Mouse (Mus musculus) spleen, adult 2 months (tissue): ENCODE measurements at regions not wholly inside any gene's neighbourhood (a gene's known extent, or its start where the extent isn't known, plus 50 kb on each side); places are given as distances from the start of the nearest gene placed in this dataset.
A peak's percentile ranks its signal among the peaks of the same experiment; 100 is the strongest.

Experiments
- DNase-seq, 2 experiments: peaks; one replicate each; pipeline versions ENCODE4 v3.0.0 to v3.0.0-alpha.2; 2012 to 2021; ENCODE audit warnings: low spot score in 2 of 2, low read depth in 1 of 2
- H3K27ac ChIP-seq: fragments of 200-500 bp; 2 replicates; pipeline ENCODE4 v1.5.1; 2012; ENCODE audit warnings: low read length, inconsistent platforms; ENCODE audit not compliant: insufficient read depth
- H3K27me3 ChIP-seq: fragments of 200-500 bp; 2 replicates; pipeline ENCODE4 v1.6.1; 2012; ENCODE audit warnings: mild to moderate bottlenecking, moderate library complexity, low read length, inconsistent platforms; ENCODE audit not compliant: control insufficient read depth, insufficient read depth
- H3K36me3 ChIP-seq: fragments of 200-500 bp; 2 replicates; pipeline ENCODE4 v1.6.1; 2012; ENCODE audit warnings: mild to moderate bottlenecking, low read length, inconsistent platforms; ENCODE audit not compliant: control insufficient read depth, insufficient read depth
- H3K4me1 ChIP-seq: fragments of 200-500 bp; 2 replicates; pipeline ENCODE4 v1.6.1; 2011; ENCODE audit warnings: inconsistent platforms; ENCODE audit not compliant: control insufficient read depth, insufficient read depth, insufficient read length
- H3K4me3 ChIP-seq: fragments of 200-500 bp; 2 replicates; pipeline ENCODE4 v1.5.1; 2011; ENCODE audit warnings: mild to moderate bottlenecking, inconsistent platforms; ENCODE audit not compliant: insufficient read depth, insufficient read length; ENCODE audit errors: extremely low read depth
- CTCF ChIP-seq: fragments of 200-500 bp; IDR thresholded peaks from 2 replicates; pipeline ENCODE4 v1.5.1; 2011; ENCODE audit warnings: mild to moderate bottlenecking, inconsistent platforms; ENCODE audit not compliant: insufficient read depth, insufficient read length, insufficient replicate concordance; ENCODE audit errors: extremely low read depth
- POLR2A ChIP-seq: fragments of 200-500 bp; IDR thresholded peaks from 2 replicates; pipeline ENCODE4 v1.6.1; 2011; ENCODE audit warnings: low read depth, low read length, inconsistent platforms
- WGBS: fragments of 180-500 bp; shearing (Covaris S2); methylation state at CpG from one replicate; pipeline ENCODE4 v1.1.7; 2018; 5-methylcytosine and 5-hydroxymethylcytosine counted together

- H3K4me3 ChIP-seq, result no peak overlapping the region
- no peaks in the 10 kb centered on the region for H3K36me3 ChIP-seq
- 73% methylated on average over 7 of the region's 7 CpGs for WGBS
- no peak for DNase-seq
- H3K27me3 ChIP-seq, result no peaks in the 10 kb centered on the region
- no peaks in the 10 kb centered on the region; the same call in 1 of the 2 replicates for H3K4me1 ChIP-seq
- TF ChIP-seq CTCF (no peak), POLR2A (no peak)
- H3K27ac ChIP-seq, result peak overlapping the region; percentile 33; the same call in 1 of the 2 replicates
Observed at GRCm38 (mm10) chr4:53315121-53315875, 124.9 kb upstream of the Slc44a1 start.

- Histone ChIP-seq H3K27me3 (no peaks in the 10 kb centered on the region), H3K4me3 (no peak overlapping the region), H3K36me3 (no peaks in the 10 kb centered on the region), H3K4me1 (no peaks in the 10 kb centered on the region; the same call in 1 of the 2 replicates), H3K27ac (no peak overlapping the region)
- DNase-seq, result no peak
- WGBS, result 92% methylated on average over 8 of the region's 8 CpGs
- no peak for TF ChIP-seq POLR2A
- TF ChIP-seq CTCF, result no peak
Observed at GRCm38 (mm10) chr4:53314076-53314475, 126.1 kb upstream of the Slc44a1 start.

GRCm38 (mm10) chr4:53307121-53307520 lies 133.1 kb upstream of the Slc44a1 start:
- TF ChIP-seq POLR2A, result no peak
- TF ChIP-seq CTCF, result no peak
- Histone ChIP-seq H3K27me3 (no peaks in the 10 kb centered on the region), H3K36me3 (no peaks in the 10 kb centered on the region), H3K4me1 (0 out of 2 replicates have a peak, but pooled peaks cover 2% of the 10 kb centered on the region), H3K4me3 (no peak overlapping the region), H3K27ac (no peak overlapping the region)
- DNase-seq, result no peak
- WGBS, result 77% methylated on average over 4 of the region's 4 CpGs

- H3K36me3 ChIP-seq, result no peaks in the 10 kb centered on the region
- H3K27me3 ChIP-seq, result no peaks in the 10 kb centered on the region
- no peak overlapping the region for H3K4me3 ChIP-seq
- TF ChIP-seq CTCF (no peak), POLR2A (no peak)
- no peak overlapping the region for H3K27ac ChIP-seq
- no peak for DNase-seq
- 0 out of 2 replicates have a peak, but pooled peaks cover 2% of the 10 kb centered on the region for H3K4me1 ChIP-seq
- WGBS, result 90% methylated on average over 4 of the region's 4 CpGs
Observed at GRCm38 (mm10) chr4:53304782-53305385, 135.3 kb upstream of the Slc44a1 start.

- Histone ChIP-seq H3K36me3 (no peaks in the 10 kb centered on the region), H3K4me3 (no peak overlapping the region), H3K27me3 (no peaks in the 10 kb centered on the region), H3K27ac (no peak overlapping the region), H3K4me1 (0 out of 2 replicates have a peak, but pooled peaks cover 2% of the 10 kb centered on the region)
- 92% methylated on average over 2 of the region's 2 CpGs for WGBS
- no peak for DNase-seq
- TF ChIP-seq CTCF, result no peak
- TF ChIP-seq POLR2A, result no peak
Observed at GRCm38 (mm10) chr4:53304290-53304654, 135.9 kb upstream of the Slc44a1 start.

- 68% methylated on average over 4 of the region's 4 CpGs for WGBS
Observed at GRCm38 (mm10) chr4:53303621-53304289, 136.5 kb upstream of the Slc44a1 start.

More at GRCm38 (mm10) chr4:53303621-53304289, 136.5 kb upstream of the Slc44a1 start:
- Histone ChIP-seq H3K36me3 (no peaks in the 10 kb centered on the region), H3K27ac (no peak overlapping the region), H3K27me3 (no peaks in the 10 kb centered on the region), H3K4me3 (no peak overlapping the region), H3K4me1 (0 out of 2 replicates have a peak, but pooled peaks cover 2% of the 10 kb centered on the region)
- no peak for DNase-seq
- TF ChIP-seq POLR2A (no peak), CTCF (no peak)
